Mouse (Mus musculus): ENCODE data around the gene Usp48.

Usp48 gene

DNA sequence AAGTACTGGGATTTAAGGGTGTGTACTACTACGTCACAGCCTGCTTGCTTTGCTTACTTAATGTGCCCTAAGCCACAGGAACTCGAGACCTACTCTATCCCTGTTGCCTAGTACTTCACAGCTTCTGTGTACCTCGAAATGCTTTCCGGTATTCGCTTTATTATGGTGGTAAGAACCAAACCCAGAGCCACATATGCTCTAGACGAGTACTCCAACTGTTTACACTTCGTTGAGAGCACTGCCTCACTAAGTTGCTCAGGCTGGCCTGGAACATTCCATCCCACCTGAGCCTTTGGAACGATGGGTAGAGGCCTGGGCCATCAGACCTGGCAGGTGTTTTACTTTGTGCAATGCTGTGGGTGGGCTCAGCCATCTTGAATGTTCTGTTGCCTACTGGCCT lies 101.7 kb downstream of the Usp48 start:
- DNase-seq, result no peak

DNA sequence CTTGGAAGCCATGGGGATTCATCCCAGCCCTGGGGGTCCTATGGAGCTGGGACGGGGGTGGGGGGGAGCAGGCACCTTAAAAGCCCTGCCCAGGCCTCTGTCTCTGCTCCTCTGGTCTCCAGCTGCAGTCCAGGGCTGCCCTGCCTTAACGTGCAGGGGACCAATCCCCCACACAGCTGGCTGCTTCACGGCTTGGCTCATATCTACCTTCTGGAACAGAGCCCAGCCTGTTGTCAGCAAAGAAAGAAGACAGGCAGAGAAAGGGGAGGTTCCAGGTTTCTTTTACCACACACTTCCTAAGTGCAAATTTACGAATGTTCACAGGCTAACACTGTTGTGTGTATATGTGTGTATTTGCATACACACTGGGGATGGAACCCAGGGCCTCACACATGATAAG lies 102.3 kb downstream of the Usp48 start:
- DNase-seq, result no peak

DNA sequence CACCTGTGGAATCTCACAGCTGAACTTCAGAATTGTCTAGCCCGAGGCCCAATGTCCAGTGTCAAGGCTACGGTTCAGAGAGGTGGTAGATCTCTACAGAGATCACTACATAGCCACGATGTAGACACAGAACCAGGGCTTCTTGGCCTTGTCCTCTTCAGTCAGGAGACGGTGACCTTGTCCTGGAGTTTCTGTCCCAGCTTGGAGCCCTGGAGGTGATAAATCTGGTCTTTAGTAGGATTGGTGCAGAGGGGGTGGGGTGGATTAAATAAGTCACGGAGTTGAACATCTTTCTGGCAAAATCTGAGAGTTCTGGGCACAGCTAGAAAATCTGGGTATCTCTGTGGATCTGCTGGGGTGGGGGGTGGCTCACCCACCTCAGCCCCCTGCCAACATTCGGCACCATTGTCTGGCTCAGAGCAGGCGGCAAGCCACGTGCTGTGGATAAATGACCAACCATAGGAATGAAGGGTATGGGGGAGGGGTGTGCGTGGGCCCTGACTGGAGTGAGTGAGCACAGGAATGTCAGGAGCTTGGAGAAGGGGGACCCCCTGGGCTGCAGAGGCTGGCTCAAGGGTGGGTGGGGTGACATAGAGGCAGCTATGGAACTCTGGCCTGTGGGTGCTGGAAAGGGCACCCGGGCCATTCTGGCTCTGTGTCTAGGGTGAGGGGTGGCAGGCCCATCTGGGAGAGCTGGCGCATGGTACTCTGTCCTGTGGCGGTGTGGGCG lies 103.8 kb downstream of the Usp48 start:
- no peak for DNase-seq

DNA sequence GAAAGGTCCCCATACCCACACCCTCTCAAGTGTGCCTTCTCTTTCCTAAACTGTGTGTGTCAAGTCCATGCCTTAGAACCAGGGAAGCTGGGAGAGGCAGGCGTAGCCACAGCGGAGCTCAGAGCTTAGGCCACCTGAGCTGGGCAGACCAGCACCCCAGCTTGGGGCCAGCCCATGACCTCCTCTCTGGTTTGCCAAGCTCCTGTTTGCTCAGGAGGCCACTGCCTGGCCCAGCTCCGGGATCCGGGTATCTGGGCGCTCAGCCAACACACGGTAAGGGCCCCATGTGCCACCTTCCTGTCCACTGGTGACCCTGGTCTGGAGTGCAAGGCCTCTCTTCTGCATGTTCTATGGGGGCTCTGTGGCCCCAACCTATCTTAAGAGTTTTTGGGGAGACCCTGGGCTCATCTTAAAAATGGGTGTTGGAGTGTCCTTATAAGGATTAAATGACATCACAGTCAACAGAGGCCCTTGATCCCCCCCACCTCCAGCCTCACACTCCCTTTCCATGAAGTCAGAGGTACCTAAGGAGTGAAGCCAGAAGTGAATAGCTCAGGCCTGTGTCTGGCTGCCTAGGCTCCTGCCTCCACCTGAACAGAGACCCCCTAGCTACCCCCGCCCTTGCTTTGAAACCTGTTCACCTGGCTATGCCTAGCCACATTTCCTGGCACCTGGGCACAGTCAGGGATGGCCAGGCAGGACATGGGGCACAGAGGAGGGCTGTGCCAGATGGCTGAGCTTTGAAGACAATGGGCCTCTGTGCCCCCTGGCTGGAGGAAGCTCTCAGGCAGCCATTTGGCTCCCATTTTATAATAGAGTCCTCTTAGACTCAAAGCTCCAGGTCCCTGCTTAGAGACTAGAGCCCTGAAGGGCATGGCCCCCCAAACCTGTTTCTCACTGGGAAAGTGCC lies 104.8 kb downstream of the Usp48 start:
- DNase-seq, result no peak

DNA sequence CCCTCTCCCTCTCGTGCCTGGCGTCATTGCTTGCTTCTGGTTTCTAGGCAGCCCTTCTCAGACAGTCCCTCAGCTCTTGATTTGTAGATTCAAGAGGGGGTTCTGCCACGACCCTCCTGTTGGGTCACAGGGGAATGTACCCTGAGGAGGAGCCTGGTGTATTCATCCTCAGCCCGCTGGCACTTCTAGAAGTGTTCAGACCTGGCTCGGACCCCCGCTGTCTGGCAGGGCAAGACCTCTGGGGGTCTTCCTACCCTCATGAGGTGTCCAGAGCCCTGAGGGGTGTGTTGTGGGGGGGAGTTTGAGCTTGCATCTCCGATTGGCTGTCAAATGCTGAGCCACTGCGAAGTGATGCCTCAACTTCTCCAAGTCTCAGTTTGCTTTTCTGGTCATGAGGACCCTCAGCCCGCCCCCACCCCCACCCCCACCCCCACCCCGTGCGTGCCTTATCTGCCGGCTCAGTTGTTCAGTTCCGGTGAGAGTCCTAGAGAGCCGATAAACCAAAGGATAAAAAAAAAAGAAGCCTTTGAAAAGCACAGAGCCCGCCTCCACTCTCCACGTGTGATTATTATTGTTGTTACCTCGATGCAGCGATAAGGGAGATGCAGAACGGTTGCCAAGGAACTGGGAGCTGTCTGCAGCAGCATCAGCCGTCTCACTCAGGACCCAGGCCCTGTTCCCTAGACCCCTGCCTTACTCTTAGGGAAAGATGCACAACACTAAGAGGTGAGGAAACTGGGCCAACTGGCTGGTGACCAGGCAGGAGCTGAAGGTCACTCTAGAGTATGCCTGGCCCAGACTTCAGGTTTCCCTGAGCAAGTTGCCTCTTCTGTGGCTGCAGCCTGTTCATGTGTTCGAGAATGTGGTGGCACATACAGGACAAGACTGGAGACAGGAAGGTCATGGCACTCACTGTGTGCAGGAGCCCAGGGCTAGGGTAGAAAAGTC lies 106.0 kb downstream of the Usp48 start:
- no peak for DNase-seq

DNA sequence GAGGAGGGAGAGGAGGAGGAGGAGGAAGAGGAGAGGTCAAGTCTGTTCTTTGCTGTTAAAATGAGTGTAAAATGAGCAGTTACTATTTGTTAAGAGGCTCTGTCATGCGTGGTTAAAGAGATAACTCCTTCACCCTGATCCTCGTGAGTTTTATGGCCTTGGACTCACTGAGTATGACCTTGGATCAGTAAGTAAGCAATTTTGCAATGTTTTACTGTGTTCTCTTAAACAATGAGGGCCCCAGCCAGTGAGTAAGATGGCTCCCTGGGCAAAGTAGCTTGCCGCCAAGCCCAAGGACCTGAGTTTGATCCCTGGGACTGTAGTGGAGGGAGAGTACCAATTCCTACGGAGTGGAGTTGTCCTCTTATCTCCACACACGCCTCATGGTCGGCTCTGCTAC lies 107.4 kb downstream of the Usp48 start:
- no peak for DNase-seq

DNA sequence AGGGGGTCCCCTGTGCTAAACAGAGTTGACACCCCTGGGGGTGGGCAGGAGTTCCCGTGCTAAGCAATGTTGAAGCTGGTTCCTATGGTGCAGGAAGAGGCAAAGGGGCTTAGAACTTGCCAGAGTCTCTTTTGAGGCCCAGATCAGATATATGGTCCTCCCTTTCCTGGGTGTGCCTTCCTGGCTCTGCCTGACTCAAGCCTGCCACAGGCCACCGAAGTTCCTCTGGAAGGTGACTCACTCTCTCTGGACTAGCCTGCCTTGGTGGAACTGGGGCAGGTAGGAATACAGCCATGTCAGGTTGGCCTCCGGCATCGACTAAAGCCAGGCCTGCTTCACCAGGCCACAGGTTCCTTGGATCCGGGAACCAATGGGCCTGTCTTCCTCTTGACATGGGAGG lies 109.5 kb downstream of the Usp48 start:
- DNase-seq, result no peak

DNA sequence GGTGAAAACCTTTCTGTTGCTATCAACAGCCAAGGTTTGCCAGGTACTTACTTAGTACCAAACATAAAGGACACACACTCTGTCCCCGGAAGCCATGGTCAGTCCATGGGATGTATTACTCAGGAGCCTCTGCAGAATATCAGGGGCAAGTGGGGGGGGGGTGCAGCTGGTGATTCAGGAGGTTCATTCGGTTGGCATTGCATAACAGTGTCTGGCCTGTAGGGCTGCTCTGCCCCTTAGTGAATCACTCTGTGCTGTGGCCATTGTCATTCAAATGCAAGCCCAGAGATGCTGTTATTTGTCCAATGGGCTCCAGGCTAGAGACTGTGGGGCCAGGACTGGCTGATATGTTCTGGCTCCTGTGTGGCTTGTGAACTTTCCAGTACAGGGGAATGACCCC lies 111.0 kb downstream of the Usp48 start:
- no peak for DNase-seq

DNA sequence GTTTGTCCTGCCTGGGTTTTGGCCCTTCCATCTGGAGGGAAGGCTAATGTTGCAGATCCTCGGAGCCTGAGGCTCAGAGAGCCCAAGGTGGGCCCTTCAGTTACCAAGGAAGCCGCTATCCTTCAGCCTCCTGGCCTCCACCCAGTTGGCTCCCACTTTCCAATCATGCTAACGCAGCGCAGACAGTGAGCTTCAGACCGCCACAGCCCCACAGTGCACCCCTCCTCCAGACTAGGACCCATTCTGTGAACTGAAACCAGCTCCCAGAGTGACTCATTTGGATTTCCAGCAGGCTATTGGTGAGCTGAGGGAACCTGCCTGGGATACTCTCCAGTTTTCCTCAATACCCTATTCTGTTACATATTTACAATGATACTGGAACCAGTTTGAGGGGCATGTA lies 111.8 kb downstream of the Usp48 start:
- no peak for DNase-seq

DNA sequence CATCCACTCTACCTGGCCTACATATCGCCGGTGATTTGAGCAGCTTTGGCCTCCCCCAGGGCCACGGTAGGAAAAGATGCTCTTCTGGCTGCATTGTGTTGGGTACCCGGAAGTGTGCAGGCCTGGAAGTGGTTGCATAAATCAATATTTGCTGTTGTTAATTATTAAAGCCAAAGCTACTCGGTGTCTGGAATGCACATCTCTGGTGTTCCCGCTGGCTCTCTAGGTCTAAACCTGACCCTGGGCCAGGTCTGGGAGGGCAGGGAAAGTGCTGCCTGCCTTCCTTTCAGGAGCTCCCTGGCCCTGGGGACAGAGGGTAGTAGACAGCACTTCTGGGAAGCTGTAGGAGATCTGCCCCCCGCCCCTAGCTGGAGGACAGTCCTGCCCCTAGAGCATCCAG lies 113.0 kb downstream of the Usp48 start:
- DNase-seq, result no peak

DNA sequence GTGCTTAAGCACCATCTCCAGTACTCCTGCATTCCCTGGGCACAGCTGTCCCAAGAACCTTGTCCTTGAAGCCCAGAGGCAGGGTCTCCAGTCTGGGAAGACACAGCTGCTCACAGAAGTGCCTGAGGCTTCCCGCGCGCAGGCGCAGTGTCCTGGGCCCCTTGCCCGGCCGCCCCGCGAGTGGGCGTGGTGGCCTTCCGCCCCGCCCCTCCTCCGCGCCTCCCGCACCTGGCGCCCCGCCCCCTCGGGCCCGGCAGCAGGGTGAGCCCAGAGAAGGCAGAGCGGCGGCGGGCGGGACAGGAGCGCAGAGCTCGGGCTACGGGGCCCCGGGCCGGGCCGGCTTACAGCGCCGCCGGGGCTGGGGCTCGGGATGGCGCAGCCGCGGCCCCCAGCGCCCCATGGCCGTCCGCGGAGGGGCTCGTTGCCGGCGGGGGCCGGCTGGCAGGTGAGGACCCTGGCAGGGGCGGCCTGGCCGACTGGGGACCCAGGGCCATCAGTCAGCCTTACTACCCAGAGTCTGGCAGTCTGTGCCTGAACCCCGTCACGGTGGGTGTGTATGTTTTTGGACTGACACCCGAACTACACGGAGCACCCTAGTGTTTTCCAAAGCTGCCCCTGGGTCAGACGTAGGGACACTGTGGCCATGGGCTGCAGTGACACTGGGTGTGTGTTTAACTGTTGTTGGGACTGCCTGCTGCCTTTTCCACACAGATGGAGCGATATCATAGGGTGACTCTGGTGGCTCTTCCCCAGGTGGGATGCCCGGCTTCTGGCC lies 113.8 kb downstream of the Usp48 start:
- peak; percentile 63 for DNase-seq
